Mouse (Mus musculus): ENCODE results near the gene Fbxo11.

- TF ChIP-seq CTCF (IDR thresholded peaks at IDR 0.05; ENCODE audit: low read depth) (no peak), EP300 (IDR thresholded peaks at IDR 0.05; ENCODE audit: low read depth) (no peak)
Measured at GRCm38 (mm10) chr17:88095517-88096198, 30.6 kb upstream of the Fbxo11 start.
